Mouse (Mus musculus) thymus, postnatal 14 days (tissue): Measurements from ENCODE around the gene Gstt2.
"Not testable (repeated sequence)": the region's sequence is repeated elsewhere in the genome, so short reads cannot be mapped to it uniquely, and the experiment has no call there.

Source experiments
- DNase-seq: peaks from one replicate; pipeline ENCODE4 v3.0.0; 2021

The Gstt2 gene

DNA sequence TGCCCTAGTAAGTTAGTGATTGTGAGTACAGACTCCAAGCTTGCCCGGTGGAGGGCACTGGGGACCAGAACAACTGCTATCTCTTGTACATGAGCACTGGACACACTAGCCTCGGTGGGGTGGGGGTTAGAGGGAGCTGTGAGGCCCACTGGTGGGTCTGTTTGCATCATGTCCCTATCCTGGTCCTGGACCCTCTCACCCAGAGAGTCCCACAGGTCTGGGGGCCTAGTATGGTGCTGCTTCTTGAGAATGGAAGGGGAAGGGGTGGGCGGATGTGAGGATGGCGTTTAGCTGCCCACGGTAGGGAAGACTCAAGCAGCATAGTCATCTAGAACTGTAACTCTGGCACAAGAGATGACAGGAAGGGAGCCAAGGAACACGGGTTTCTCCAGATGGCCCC is 17.6 kb upstream of the Gstt2 start:
- DNase-seq: no peak

DNA sequence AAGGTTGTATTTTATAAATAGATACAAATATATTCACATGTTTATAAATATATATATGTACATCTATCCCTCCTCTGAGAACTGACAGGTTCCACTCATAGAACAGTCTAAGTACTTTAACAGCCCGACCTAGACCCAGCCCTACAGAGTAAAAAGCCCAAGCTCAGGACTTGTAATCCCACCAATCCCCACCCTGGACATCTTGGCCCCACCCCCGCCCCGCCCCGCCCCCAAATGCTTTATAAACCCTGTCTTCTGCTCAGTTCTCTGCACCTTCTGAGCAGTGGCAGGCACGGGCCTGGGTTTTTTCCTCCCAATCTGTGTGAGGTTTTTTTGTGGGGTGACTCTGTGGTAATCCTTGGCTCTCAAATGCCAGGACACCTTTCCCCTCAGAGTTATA is 16.9 kb upstream of the Gstt2 start:
- DNase-seq: no peak

GRCm38 (mm10) chr10:75853452-75853851 is 16.2 kb upstream of the Gstt2 start:
- peak; percentile 89 for DNase-seq

GRCm38 (mm10) chr10:75852539-75853125 is 15.4 kb upstream of the Gstt2 start:
- DNase-seq: no peak

GRCm38 (mm10) chr10:75851681-75852080 is 14.5 kb upstream of the Gstt2 start:
- no peak for DNase-seq

GRCm38 (mm10) chr10:75851076-75851475 is 13.9 kb upstream of the Gstt2 start:
- DNase-seq: no peak

DNA sequence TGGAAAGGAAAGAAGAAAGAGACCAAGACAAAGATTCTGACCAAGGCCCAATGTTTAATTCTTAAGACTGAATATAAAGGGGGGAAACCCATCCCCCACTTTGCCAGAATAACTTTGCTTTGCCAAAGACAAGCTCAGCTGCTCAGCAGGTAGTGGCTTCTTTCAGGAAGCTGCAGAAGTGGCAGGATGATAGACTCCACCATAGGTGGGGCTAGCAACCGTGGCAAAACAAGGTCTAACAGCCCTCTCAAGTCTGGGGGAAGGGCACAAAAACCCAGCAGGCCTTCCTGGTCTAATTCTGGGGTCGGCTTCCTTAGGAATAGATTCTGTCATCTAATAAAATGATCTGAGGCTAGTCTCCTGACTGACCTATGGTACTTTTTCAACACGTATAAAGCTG is 11.2 kb upstream of the Gstt2 start:
- peak; percentile 35 for DNase-seq

DNA sequence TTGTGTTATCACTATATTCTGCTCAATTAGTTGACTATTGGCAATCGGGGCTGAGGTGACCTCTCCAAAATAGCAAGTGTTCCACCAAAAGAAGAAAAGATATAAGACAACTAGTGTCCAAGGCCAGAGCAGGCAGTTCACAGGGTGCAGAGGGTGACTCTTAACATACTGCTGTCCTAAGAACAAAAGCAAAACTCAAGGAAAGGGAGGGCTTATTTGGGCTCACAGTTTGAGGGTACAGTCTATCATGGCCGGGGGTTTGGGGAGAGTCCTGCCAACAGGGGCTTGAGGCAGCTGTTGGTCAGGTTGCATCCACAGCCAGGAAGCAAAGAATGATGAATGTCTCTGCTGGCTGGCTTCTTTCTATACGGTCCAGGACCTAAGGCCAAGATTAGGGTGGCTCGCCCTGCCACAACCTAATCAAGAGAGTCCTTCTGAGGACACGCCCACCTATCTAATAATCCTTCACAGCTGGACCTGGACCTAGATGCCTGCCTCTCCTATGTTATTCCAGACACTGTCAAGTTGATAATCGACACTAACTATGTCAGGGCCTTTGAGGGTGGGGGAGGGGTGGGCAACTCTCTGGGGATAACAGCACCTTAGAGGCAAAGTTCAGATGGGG is 8.2 kb upstream of the Gstt2 start:
- no peak for DNase-seq

GRCm38 (mm10) chr10:75844800-75845199 is 7.6 kb upstream of the Gstt2 start:
- DNase-seq: no peak

GRCm38 (mm10) chr10:75843898-75844297 is 6.7 kb upstream of the Gstt2 start:
- not testable (repeated sequence) for DNase-seq

DNA sequence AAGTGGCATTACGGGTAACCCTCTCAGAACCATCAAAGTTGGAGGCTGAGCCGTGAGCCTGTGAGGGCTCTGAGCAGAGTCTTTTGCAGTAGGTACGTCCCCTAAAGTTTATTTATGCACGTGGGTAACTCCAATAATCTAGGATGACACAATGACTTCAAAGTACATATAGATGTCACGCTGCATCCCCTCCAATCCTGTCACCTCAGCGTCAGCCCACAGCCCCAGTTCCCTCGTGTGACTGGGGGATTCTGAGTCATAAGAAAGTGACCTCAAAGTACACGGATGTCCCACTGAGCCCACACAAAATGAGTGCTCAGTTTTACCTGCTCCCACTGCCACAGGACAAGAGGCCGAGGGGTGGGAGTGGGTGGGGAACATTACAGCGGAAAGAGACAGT is 1.9 kb upstream of the Gstt2 start:
- DNase-seq: no peak

DNA sequence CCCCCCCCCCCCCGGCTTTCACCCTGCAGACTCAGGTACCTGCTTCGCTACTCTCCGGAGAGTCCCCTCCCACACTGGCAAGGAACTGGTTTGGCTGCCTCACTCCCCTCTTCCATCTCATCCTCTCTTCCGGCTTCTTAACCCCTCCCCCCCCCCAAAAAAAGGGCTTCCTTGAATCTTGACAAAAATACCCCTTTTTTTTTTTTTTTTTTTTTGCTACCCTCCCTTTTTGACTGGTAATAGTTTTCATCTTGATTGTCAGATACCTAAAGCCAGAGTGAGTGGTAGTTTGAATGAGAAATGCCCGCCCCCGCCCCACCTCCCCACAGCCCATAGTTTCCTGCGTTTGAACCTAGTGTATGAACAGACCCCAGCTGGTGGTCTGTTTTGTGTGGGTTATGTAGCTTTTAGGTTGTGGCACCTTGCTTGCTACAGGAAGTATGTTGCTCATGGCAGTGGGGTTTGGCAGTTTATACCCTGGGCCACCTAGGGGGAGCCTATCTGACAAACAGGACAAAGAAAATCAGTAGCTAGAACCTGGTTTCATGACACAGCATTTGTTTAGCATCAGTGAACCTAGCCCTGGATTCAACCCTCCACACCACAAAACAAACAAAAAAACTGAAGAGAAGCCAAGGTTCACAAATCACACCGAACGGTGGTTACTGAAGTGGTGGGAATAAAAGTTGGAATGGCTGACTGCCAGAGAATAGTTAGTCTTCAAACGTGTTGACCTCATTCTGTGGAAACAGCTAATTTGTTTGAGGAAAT is 1.3 kb downstream of the Gstt2 start:
- peak; percentile 86 for DNase-seq

GRCm38 (mm10) chr10:75835307-75835706 is 1.9 kb downstream of the Gstt2 start:
- DNase-seq: peak; percentile 81

DNA sequence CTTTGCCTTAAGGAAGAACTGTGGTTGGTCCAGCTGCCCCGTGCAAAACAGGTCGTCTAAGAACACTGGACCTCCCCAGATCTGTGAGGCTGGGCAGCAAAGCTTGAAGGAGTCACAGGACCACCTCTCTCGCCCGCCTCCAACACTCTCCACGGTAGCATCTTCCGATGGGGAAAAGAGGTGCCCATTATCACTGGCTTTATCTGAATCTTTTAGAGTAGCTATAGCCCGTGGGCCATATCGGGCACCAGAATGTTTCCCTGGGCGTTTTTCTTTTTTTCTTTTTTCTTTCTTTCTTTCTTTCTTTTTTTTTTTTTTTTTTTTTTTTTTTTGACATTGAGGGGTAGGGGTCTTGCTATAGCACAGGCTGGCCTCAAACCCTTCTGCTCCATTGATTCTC is 2.5 kb downstream of the Gstt2 start:
- no peak for DNase-seq

GRCm38 (mm10) chr10:75834250-75834649 is 3.0 kb downstream of the Gstt2 start:
- peak; percentile 82 for DNase-seq

GRCm38 (mm10) chr10:75833456-75834080 is 3.7 kb downstream of the Gstt2 start:
- peak; percentile 54 for DNase-seq

DNA sequence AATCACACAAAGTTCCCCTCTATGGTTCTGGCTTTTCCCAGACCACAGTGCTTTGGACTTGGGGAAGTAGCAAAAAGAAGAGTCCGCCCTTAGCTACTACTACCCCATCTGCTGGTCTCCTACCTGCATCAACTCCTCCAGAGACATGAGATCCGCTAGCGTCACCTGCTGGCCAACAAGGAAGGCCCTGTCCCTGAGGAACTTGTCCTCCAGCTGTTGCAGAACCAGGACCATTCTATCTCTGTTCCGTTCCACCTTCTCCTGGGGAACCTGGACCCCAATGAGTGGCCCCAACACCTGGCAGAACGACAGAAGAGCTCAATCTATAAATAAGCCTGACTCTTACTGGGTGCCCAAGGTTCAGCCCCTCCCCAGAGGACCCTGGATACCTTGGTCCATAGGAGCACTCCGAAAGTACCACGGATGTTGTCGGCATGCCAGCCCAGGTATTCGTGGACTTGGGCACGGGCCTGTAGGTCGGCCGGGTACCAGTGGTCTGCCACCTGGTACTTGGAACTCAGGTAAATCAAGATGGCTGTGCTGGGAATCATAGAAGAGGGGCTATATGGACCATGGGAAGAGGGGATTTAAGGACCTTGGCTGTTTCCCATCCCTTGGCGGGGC is 4.8 kb downstream of the Gstt2 start:
- peak; percentile 80 for DNase-seq

- DNase-seq: no peak
Measured at GRCm38 (mm10) chr10:75830275-75830670, 7.0 kb downstream of the Gstt2 start.

- no peak for DNase-seq
Measured at GRCm38 (mm10) chr10:75829529-75830274, 7.5 kb downstream of the Gstt2 start.

GRCm38 (mm10) chr10:75828500-75828931 is 8.7 kb downstream of the Gstt2 start:
- DNase-seq: no peak

- DNase-seq: no peak
Measured at GRCm38 (mm10) chr10:75827668-75828360, 9.4 kb downstream of the Gstt2 start.

GRCm38 (mm10) chr10:75824530-75824929 is 12.7 kb downstream of the Gstt2 start:
- DNase-seq: no peak
